Mouse (Mus musculus) CH12.LX (cell line): ENCODE results near the gene Actb.
A peak's percentile ranks its signal among the peaks of the same experiment; 100 is the strongest.

ENCODE experiments used
- CTCF ChIP-seq, 2 experiments: IDR thresholded peaks in 1 of 2; conservative IDR thresholded peaks in 1 of 2; 2 replicates each; pipeline ENCODE4 v1.5.1; 2011 to 2012; ENCODE audit warnings: low read depth in 2 of 2, low read length in 2 of 2, improper control_type of control experiment in 1 of 2, inconsistent platforms in 1 of 2, mild to moderate bottlenecking in 1 of 2, moderate library complexity in 1 of 2
- E2F4 ChIP-seq: IDR thresholded peaks from 2 replicates; pipeline ENCODE4 v1.6.1; 2011; ENCODE audit warnings: low read depth, low read length, improper control_type of control experiment; ENCODE audit not compliant: insufficient replicate concordance
- ELF1 ChIP-seq: IDR thresholded peaks from 2 replicates; pipeline ENCODE4 v1.6.1; 2014; ENCODE audit warnings: low read depth, mild to moderate bottlenecking, inconsistent platforms, low read length, improper control_type of control experiment
- EP300 ChIP-seq: IDR thresholded peaks from 2 replicates; pipeline ENCODE4 v1.6.1; 2011; ENCODE audit warnings: low read length, improper control_type of control experiment
- GABPA ChIP-seq: IDR thresholded peaks from 2 replicates; pipeline ENCODE4 v1.6.1; 2012; ENCODE audit warnings: low read depth, low read length, improper control_type of control experiment, inconsistent platforms; ENCODE audit not compliant: insufficient replicate concordance
- IRF4 ChIP-seq: IDR thresholded peaks from 2 replicates; pipeline ENCODE4 v1.6.1; 2014; ENCODE audit warnings: low read depth, mild to moderate bottlenecking, inconsistent platforms, low read length, improper control_type of control experiment
- MAFK ChIP-seq: IDR thresholded peaks from 2 replicates; pipeline ENCODE4 v1.6.1; 2011; ENCODE audit warnings: low read length, improper control_type of control experiment; ENCODE audit not compliant: insufficient replicate concordance
- MAX ChIP-seq: IDR thresholded peaks from 2 replicates; pipeline ENCODE4 v1.6.1; 2011; ENCODE audit warnings: low read length, improper control_type of control experiment
- MAZ ChIP-seq: IDR thresholded peaks from 2 replicates; pipeline ENCODE4 v1.6.1; 2012; ENCODE audit warnings: low read depth, mild to moderate bottlenecking, inconsistent platforms, low read length, improper control_type of control experiment, moderate library complexity
- MXI1 ChIP-seq: IDR thresholded peaks from 2 replicates; pipeline ENCODE4 v1.6.1; 2011; ENCODE audit warnings: mild to moderate bottlenecking, low read depth, low read length, improper control_type of control experiment
- MYC ChIP-seq: IDR thresholded peaks from 2 replicates; pipeline ENCODE4 v1.6.1; 2011; ENCODE audit warnings: low read depth, mild to moderate bottlenecking, improper control_type of control experiment, low read length
- ZC3H11A ChIP-seq: IDR thresholded peaks from 2 replicates; pipeline ENCODE4 v1.6.1; 2012; ENCODE audit warnings: low read depth, mild to moderate bottlenecking, inconsistent platforms, low read length, improper control_type of control experiment

DNA sequence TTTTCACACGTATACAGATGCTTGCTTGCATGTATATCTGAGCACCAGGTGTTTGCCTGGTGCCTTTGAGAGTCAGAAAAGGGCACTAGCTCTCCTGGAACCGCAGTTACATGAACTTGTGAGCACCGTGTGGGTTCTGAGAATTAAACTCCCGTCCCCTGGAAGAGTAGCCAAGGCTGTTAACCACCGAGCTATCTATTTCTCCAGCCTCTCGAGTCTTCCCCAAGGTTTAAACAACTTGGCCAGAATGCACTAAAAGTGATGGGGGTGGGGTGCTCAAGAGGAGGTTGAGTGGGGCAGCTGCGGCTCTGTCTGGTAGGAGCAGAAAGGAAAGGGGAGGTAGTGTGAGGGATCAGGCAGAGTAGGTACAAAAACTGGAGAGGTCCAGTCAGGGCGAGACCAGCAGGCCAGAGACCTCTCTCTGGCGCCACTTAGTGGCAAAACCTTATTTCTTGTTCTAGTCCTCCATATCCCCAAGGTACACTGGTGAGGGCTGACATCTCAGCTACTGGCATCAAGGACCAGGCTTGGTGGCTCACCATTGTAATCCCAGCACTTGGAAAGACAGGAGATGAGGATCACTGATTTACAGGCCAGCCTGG lies 25.6 kb upstream of the Actb start:
- TF ChIP-seq EP300 (0 out of 2 replicates have a peak, but pooled peaks have one; percentile 13), GABPA (no peak), ELF1 (no peak), IRF4 (peak; percentile 67), MAFK (no peak), CTCF (conservative IDR thresholded peaks at IDR 0.05 in 1 of 2, IDR thresholded peaks at IDR 0.05 in 1 of 2; ENCODE audit: low read depth in 2 of 2, low read length in 2 of 2) (peak; percentile 53 to 94), MXI1 (no peak), MAX (no peak), E2F4 (no peak), MYC (0 out of 2 replicates have a peak, but pooled peaks have one; percentile 26), MAZ (0 out of 2 replicates have a peak, but pooled peaks have one; percentile 26), ZC3H11A (peak; percentile 83)
